Mouse (Mus musculus): ENCODE results near the gene Clec2l. TPM values are rescaled to one million over a fixed set of nuclear protein-coding genes. Genes with fewer than 3 reads are reported as not detected.

Clec2l gene
- 2.8 and 3.4 TPM in 2 replicates for polyA plus RNA-seq (2015; fragmentation: Nextera tagmentation; extraction: Ambion mirVana)

GRCm38 (mm10) chr6:38662714-38663615 lies at the start of gene Clec2l:
Gene Clec2l (plus strand): TSS chr6:38663069.
- Histone ChIP-seq H3K27ac (no peak within 1 kb of the TSS), H3K4me2 (replicated peaks) (peak within 1 kb of the TSS; percentile 91), H3K9me3 (no peaks in the 10 kb centered on the region), H3K27me3 (peaks cover 53% of the 10 kb centered on the region), H3K4me1 (peaks cover 11% of the 10 kb centered on the region), H3K4me3 (peak within 1 kb of the TSS; percentile 68), H3K36me3 (no peaks in the 10 kb centered on the region), H3K9ac (peak within 1 kb of the TSS; percentile 74)
- ATAC-seq (ENCODE audit: low FRiP score, low read depth) = peak; percentile 85
- under 1% methylated on average over 72 of the region's 84 CpGs for WGBS

- Histone ChIP-seq H3K9ac (no peak overlapping the region), H3K27ac (no peak overlapping the region), H3K4me3 (no peak overlapping the region), H3K9me3 (0 out of 2 replicates have a peak, but pooled peaks cover 4% of the 10 kb centered on the region), H3K4me2 (replicated peaks) (no peak overlapping the region), H3K4me1 (no peaks in the 10 kb centered on the region), H3K36me3 (peaks cover 52% of the 10 kb centered on the region), H3K27me3 (no peaks in the 10 kb centered on the region)
- no peak for ATAC-seq (ENCODE audit: low FRiP score, low read depth)
- 88% methylated on average over 1 of the region's 1 CpGs for WGBS
Observed at GRCm38 (mm10) chr6:38622406-38622805, 40.5 kb upstream of the Clec2l start.

- WGBS = 86% methylated on average over 2 of the region's 2 CpGs
- no peak overlapping the region for H3K4me2 ChIP-seq (replicated peaks)
- no peaks in the 10 kb centered on the region for H3K9me3 ChIP-seq
Observed at GRCm38 (mm10) chr6:38623457-38623856, 39.4 kb upstream of the Clec2l start.

GRCm38 (mm10) chr6:38624439-38624838 lies 38.4 kb upstream of the Clec2l start:
- Histone ChIP-seq H3K4me2 (replicated peaks) (no peak overlapping the region), H3K27ac (no peak overlapping the region), H3K27me3 (no peaks in the 10 kb centered on the region), H3K4me3 (no peak overlapping the region), H3K9ac (no peak overlapping the region), H3K36me3 (peaks cover 41% of the 10 kb centered on the region), H3K4me1 (no peaks in the 10 kb centered on the region), H3K9me3 (no peaks in the 10 kb centered on the region)
- ATAC-seq (ENCODE audit: low FRiP score, low read depth) = no peak
- 56% methylated on average over 1 of the region's 1 CpGs for WGBS

More at GRCm38 (mm10) chr6:38623457-38623856, 39.4 kb upstream of the Clec2l start:
- Histone ChIP-seq H3K27me3 (no peaks in the 10 kb centered on the region), H3K27ac (no peak overlapping the region), H3K4me3 (no peak overlapping the region), H3K4me1 (no peaks in the 10 kb centered on the region), H3K36me3 (peaks cover 51% of the 10 kb centered on the region), H3K9ac (no peak overlapping the region)
- ATAC-seq (ENCODE audit: low FRiP score, low read depth) = no peak

GRCm38 (mm10) chr6:38626086-38626485 lies 36.8 kb upstream of the Clec2l start:
- WGBS = 97% methylated on average over 5 of the region's 5 CpGs
- Histone ChIP-seq H3K4me2 (replicated peaks) (no peak overlapping the region), H3K27ac (no peak overlapping the region), H3K27me3 (no peaks in the 10 kb centered on the region), H3K4me1 (no peaks in the 10 kb centered on the region), H3K4me3 (no peak overlapping the region), H3K9me3 (no peaks in the 10 kb centered on the region), H3K36me3 (peaks cover 31% of the 10 kb centered on the region; the same call in 1 of the 2 replicates), H3K9ac (no peak overlapping the region)
- no peak for ATAC-seq (ENCODE audit: low FRiP score, low read depth)

DNA sequence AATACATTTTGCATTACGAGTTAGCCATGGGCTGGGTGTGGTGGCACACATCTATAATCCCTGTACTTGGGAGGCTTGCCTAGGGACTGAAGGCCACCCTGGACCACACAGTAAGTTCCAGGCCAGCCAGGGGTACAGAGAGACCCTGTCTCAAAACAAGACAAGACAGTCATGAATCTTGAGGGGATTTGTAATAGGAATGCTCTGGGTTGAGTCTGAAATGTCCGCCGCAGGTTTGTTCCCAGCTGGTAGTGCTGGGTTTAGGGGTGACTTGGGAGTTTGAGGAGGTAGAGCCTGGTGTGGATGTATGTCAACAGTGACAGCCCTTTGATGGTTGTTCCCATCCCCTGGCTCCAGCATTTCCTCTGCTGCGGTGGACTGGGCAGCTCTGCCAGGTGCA lies 35.8 kb upstream of the Clec2l start:
- Histone ChIP-seq H3K4me1 (no peaks in the 10 kb centered on the region), H3K9ac (no peak overlapping the region), H3K27ac (no peak overlapping the region), H3K4me2 (replicated peaks) (no peak overlapping the region), H3K9me3 (no peaks in the 10 kb centered on the region), H3K27me3 (0 out of 2 replicates have a peak, but pooled peaks cover under 1% of the 10 kb centered on the region), H3K36me3 (peaks cover 30% of the 10 kb centered on the region; the same call in 1 of the 2 replicates), H3K4me3 (no peak overlapping the region)
- 95% methylated on average over 4 of the region's 4 CpGs for WGBS
- ATAC-seq (ENCODE audit: low FRiP score, low read depth) = no peak

GRCm38 (mm10) chr6:38627486-38627885 lies 35.4 kb upstream of the Clec2l start:
- Histone ChIP-seq H3K9me3 (no peaks in the 10 kb centered on the region), H3K4me2 (replicated peaks) (no peak overlapping the region), H3K36me3 (peaks cover 30% of the 10 kb centered on the region; the same call in 1 of the 2 replicates), H3K4me1 (no peaks in the 10 kb centered on the region), H3K4me3 (no peak overlapping the region), H3K27ac (no peak overlapping the region), H3K9ac (no peak overlapping the region), H3K27me3 (0 out of 2 replicates have a peak, but pooled peaks cover 3% of the 10 kb centered on the region)
- ATAC-seq (ENCODE audit: low FRiP score, low read depth) = no peak
- WGBS = 75% methylated on average over 4 of the region's 4 CpGs

DNA sequence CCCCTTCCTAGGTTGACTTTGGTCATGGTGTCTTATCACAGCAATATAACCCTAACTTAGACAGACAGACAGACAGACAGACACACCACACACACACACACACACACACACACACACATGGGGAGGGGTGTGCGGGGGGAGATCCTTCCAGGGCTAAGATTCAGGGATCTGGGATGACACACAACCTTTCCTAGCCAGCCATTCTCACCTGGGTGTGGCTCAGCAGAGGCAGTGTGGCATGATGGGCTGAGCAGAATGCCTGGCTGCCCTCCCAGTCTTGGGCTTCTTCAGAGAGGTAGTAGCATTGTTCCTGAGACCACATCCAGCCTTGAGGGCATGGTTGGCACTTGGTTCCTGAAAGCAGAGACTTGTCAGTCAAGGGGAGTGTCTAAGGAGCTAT lies 33.3 kb upstream of the Clec2l start:
- H3K4me1 ChIP-seq = no peaks in the 10 kb centered on the region

GRCm38 (mm10) chr6:38632826-38633225 lies 30.0 kb upstream of the Clec2l start:
- Histone ChIP-seq H3K36me3 (peaks cover 9% of the 10 kb centered on the region; the same call in 1 of the 2 replicates), H3K27ac (no peak overlapping the region), H3K4me3 (no peak overlapping the region), H3K9me3 (no peaks in the 10 kb centered on the region), H3K4me1 (peaks cover 19% of the 10 kb centered on the region), H3K27me3 (peaks cover 54% of the 10 kb centered on the region), H3K4me2 (replicated peaks) (no peak overlapping the region), H3K9ac (no peak overlapping the region)
- WGBS = 80% methylated on average over 2 of the region's 2 CpGs
- ATAC-seq (ENCODE audit: low FRiP score, low read depth) = no peak

More for the DNA sequence above, 33.3 kb upstream of the Clec2l start:
- ATAC-seq (ENCODE audit: low FRiP score, low read depth) = no peak
- Histone ChIP-seq H3K27ac (no peak overlapping the region), H3K9ac (no peak overlapping the region), H3K36me3 (peaks cover 17% of the 10 kb centered on the region; the same call in 1 of the 2 replicates), H3K4me2 (replicated peaks) (no peak overlapping the region), H3K9me3 (no peaks in the 10 kb centered on the region), H3K4me3 (no peak overlapping the region), H3K27me3 (peaks cover 21% of the 10 kb centered on the region)
- WGBS = 89% methylated on average over 1 of the region's 1 CpGs

DNA sequence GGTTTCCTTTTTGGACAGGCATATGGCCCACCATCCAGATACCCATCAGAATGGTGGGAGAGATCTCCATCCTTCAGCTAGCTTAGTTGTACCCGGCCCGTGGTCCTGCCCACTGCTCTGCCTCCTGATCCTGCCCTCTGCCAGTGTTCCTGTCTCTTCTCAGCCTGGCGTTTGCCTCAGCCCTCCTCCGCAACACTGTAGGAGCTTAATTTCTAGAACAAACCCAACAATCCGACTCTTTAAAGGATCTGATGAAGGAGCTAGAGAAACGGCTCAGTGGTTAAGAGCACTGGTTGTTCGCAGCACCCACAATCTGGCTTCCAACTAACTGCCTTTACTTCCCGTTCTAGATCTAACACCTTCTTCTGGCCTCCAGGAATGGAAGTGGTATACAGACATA lies 28.4 kb upstream of the Clec2l start:
- ATAC-seq (ENCODE audit: low FRiP score, low read depth) = no peak
- H3K4me3 ChIP-seq = no peak overlapping the region
- H3K4me1 ChIP-seq = peaks cover 19% of the 10 kb centered on the region
- H3K9ac ChIP-seq = no peak overlapping the region
- peaks cover 68% of the 10 kb centered on the region for H3K27me3 ChIP-seq
- no peak overlapping the region for H3K4me2 ChIP-seq (replicated peaks)
- no peaks in the 10 kb centered on the region for H3K9me3 ChIP-seq
- 82% methylated on average over 8 of the region's 8 CpGs for WGBS
- 0 out of 2 replicates have a peak, but pooled peaks cover 5% of the 10 kb centered on the region for H3K36me3 ChIP-seq
- H3K27ac ChIP-seq = no peak overlapping the region

GRCm38 (mm10) chr6:38635941-38636851 lies 26.7 kb upstream of the Clec2l start:
- peak overlapping the region; percentile 60 for H3K4me3 ChIP-seq
- H3K27ac ChIP-seq = no peak overlapping the region
- peaks cover 86% of the 10 kb centered on the region for H3K27me3 ChIP-seq
- H3K4me1 ChIP-seq = peaks cover 19% of the 10 kb centered on the region
- WGBS = 1% methylated on average over 70 of the region's 72 CpGs
- peak; percentile 54 for ATAC-seq (ENCODE audit: low FRiP score, low read depth)
- H3K9me3 ChIP-seq = no peaks in the 10 kb centered on the region
- 0 out of 2 replicates have a peak, but pooled peaks cover 5% of the 10 kb centered on the region for H3K36me3 ChIP-seq
- peak overlapping the region; percentile 71 for H3K9ac ChIP-seq
- H3K4me2 ChIP-seq (replicated peaks) = peak overlapping the region; percentile 99

All from limb, embryonic 13.5 days (tissue).